Mouse (Mus musculus): ENCODE measurements around the gene 1700019N19Rik.

DNA sequence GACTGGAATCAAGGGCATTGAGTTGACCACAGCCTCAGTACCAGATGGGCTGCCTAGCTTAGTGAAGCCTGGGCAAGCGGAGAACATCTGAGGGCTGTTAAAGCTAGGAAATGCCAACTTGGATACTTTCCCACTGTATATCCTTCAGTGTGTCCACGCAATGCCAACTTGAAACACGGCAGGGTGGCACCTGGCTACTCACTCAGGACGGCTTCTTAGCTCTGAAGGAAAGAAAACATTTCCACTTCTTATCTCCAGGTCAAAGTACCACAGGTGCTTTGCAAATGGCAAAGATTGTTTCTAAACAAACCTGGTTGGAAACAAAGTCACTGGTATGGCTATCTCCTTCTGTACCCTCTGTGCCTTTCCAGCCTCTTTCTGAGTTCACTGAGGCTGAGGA is 35.4 kb downstream of the 1700019N19Rik start:
- no peak for TF ChIP-seq CTCF (IDR thresholded peaks at IDR 0.05; ENCODE audit: low read depth)
- no peak for TF ChIP-seq EP300 (IDR thresholded peaks at IDR 0.05; ENCODE audit: low read depth)
